Mouse (Mus musculus): ENCODE data around the gene Bmp8b.
"Not testable (repeated sequence)": the region's sequence is repeated elsewhere in the genome, so short reads cannot be mapped to it uniquely, and the experiment has no call there.

Gene Bmp8b

GRCm38 (mm10) chr4:123104651-123105450 lies at the start of gene Bmp8b:
TSS of gene Bmp8b (plus strand) at chr4:123105165.
- DNase-seq, result peak; percentile 22

DNA sequence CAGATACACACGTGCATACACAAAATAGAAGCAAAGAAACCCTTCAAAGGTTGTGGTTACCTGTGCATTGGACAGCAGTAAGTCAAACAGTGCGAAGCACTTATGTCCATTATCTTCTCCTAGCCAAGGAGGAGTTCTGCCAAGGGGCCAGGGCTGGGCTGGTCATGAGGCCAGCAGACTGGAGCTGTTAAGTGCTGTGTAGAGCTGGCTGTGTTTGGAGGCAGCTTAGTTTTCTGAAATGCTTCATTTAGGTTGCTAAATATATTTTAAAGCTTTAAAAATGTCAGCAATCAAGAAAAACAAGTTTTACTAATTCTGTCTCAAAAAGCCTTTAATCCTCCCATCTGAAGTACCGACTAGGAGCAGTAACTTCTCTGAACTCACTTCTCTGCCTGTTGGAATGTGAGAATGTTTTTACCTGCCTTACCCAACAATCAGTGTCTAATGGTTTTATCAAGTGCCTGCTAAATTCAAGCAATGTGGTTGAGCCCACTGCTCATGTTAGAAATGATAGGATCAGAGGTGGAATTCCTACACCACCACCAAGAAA lies 48.3 kb upstream of the Bmp8b start:
- DNase-seq, result peak; percentile 29

- no peak for DNase-seq
Observed at GRCm38 (mm10) chr4:123057957-123058356, 47.0 kb upstream of the Bmp8b start.

GRCm38 (mm10) chr4:123061744-123062143 lies 43.2 kb upstream of the Bmp8b start:
- DNase-seq, result no peak

GRCm38 (mm10) chr4:123068646-123069045 lies 36.3 kb upstream of the Bmp8b start:
- DNase-seq, result no peak

- DNase-seq, result peak; percentile 82
Observed at GRCm38 (mm10) chr4:123071266-123071966, 33.5 kb upstream of the Bmp8b start.

GRCm38 (mm10) chr4:123076928-123077327 lies 28.0 kb upstream of the Bmp8b start:
- DNase-seq, result no peak

DNA sequence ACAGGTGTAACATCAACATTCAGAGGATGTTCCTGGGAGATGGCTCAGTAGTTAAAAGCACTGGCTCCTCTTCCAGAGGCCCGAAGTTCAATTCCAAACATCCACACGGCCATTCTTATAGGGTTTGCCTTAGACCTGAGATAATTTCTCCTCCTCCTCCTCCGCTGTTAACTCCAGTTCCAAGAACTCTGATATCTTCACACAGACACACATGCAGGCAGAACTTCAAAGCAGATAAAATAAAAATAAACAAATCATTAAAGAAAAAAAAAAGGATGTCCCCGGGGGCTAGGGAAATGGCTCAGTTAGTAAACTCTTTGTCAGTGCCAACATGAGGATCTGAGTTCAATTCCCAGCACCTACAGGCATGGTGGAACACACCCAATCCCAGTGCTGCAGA lies 26.7 kb upstream of the Bmp8b start:
- no peak for DNase-seq

DNA sequence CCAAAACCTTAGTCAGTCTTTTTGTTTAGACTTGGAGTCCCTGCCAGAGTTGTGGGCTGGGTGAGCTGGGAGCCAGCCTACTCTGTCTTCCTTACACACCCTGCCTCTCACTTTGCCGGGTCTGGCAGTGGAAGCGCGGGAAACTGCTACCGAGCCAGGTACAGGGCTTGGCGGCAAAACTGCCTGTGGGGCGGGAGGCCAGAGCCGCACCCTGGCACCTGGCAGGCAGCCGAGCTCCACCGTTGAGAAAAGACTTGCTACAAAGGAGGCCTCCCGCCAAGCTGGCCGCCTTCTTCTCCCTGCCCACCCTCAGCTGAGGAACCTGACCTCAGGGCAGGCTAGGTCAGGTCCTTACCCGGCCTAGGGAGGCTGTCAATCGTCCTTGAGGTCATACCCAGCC lies 24.2 kb upstream of the Bmp8b start:
- peak; percentile 80 for DNase-seq

DNA sequence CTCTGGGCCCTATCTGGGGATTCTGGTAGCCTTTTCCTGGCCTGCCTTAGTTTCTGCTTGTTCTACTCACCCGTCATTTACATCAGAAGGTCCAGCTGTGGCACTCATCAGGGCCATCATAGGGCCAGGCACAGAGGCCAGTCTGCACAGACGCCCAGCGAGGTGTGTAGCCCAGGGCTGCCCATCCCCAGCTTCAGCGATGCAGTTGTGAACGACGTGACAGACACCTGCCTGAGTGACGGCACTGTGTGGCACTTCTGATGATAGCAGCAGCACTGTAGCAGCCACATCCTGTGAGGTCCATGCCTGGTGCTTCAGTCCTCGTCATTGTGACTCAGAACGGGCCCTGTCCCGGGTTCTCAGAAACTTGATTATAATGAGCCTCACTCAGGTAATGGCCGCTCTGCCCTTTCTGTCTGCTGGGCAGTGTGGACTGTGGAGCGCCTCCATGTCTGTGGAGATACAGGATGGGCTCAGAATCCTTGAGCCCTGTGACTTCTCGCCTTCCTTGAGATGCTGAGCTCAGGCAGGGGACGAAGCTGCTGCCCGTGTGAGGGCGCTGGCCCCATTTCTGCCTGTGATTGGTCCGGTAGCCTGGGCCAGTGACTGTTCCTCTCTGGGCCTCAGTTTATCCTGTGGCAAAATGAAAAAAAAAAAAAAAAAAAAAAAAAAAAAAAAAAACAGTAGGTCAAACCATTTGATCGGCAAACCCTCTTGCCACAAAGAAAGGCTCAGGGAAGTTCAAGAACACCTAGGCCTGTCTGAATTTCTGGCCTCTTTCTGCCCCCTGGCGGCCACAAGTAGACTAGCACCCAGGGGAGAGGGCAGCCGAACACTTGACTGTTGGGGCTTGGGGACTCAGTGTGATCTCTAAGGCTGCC lies 22.4 kb upstream of the Bmp8b start:
- DNase-seq, result peak; percentile 64

GRCm38 (mm10) chr4:123083323-123083902 lies 21.6 kb upstream of the Bmp8b start:
- DNase-seq, result no peak

GRCm38 (mm10) chr4:123085290-123085689 lies 19.7 kb upstream of the Bmp8b start:
- DNase-seq, result no peak

GRCm38 (mm10) chr4:123086381-123086780 lies 18.6 kb upstream of the Bmp8b start:
- DNase-seq, result no peak

DNA sequence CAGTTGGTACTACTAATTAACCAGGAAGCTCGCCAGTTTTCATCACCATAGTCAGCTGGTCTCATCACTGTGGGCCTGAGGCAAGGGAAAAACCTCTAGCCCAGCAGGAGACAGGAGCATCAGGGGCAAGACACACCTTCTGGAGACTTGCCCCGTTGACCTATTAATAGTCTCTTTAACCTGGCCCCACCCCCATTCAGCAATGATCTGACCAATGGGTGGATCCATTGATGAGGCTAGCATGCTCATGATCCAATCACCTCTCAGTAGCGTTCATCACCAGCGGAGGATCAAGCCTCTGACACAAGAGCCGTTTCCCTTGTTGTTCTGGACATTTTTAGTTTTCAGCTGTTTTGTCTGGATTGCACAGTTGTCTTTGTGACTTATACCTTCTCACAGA lies 12.3 kb upstream of the Bmp8b start:
- DNase-seq, result no peak

- peak; percentile 26 for DNase-seq
Observed at GRCm38 (mm10) chr4:123093064-123093776, 11.7 kb upstream of the Bmp8b start.

DNA sequence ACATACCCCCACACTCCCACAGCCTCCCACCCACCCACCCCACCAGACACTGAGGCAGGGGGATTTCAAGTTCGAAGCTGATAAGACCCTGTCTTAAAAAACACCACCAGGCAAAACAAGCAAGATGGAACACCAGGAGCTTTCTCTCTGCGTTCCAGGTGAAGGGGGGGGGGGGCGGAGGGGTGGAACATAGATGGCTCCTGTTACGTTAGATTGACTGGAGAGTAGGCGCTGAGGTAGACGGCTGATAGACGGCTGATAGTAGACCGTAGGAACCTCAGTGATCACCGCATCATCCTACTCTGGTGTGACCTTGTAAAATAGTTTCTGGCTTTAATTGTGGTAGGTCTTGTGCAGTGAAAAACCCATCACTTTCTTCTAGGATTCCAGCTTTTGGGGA lies 11.1 kb upstream of the Bmp8b start:
- no peak for DNase-seq

GRCm38 (mm10) chr4:123105451-123105790 lies 456 bp downstream of the Bmp8b start:
- no peak for DNase-seq

GRCm38 (mm10) chr4:123105929-123106328 lies 964 bp downstream of the Bmp8b start:
- not testable (repeated sequence) for DNase-seq

GRCm38 (mm10) chr4:123106864-123107263 lies 1.9 kb downstream of the Bmp8b start:
- DNase-seq, result no peak

GRCm38 (mm10) chr4:123108056-123108455 lies 3.1 kb downstream of the Bmp8b start:
- peak; percentile 7 for DNase-seq

DNA sequence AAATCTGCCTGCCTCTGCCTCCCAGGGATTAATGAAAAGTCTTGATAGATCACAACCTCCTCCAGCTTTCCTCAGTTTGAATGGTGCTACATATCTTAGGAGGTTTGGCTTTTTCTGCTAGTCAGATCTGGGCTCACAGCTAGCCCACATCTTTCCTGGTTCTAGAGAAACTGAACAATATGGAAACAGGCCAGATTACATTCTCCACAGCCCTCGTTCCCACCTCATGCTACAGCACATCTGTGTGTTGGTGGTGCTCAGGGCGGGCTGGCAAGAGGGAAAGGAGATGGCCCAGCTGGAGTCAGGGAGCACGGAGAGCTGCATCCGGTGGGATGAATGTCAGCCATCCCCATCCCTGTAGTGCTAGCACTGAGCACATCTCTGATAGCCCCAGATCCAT lies 5.8 kb downstream of the Bmp8b start:
- no peak for DNase-seq

Measured in lung, postnatal 36 days (tissue).